Mouse (Mus musculus): ENCODE data around the gene Asap2.

The Asap2 gene

GRCm38 (mm10) chr12:21133972-21134859, 144.0 kb downstream of the Asap2 start:
- DNase-seq, result no peak

GRCm38 (mm10) chr12:21135651-21136461, 145.6 kb downstream of the Asap2 start:
- peak; percentile 57 for DNase-seq

DNA sequence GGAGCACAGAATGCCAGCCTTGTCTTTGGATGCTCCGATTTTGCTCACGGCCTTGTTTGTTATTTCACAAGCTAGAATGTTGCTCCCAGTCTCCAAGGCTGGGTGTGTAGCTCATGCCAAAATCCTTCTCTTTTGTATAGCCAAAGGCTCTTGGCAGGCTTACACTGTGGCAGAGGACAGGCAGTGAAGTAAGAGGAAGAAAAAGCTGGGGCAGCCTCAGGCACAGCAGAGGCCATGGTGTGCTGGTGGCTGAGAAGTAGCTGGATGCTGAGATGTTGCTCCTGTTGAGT, 146.1 kb downstream of the Asap2 start:
- no peak for DNase-seq

DNA sequence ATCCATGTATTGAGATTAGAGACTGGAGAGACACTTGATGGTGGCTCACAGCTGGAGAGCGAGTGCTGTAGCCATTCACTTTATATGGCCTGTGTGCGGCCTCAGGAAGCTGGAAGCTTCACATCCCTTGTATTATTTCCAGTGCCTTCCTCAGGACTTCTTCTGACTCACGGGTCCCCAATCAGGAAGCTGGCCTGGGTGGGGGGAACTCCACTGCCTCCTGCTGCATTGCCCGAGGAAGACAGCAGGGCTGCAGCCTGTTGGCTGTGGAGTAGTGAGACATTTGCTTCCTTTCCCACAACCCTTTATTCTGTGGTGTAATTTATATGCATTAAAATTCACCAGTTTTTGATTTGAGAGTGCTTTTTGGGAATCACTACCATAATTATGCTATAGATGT, 149.3 kb downstream of the Asap2 start:
- DNase-seq, result no peak

DNA sequence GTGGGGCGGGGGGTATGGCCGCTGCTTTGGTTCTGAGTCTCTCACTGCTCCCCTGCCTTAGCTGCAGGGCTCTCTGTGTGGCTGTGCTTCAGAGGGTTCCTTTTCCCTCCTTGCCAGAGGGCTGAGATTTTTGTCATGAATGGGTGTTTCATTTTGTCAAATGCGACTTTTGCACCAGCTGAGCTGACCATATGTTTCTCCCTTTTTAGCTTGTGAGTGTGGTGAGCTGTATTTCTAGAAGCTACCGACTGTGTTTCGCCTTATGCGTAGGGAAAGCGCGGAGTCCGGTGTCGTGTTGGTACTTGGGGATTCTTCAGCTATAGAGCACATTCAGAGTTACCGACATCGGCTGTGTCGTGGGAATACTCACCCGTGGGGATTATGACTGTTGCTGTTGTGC, 149.9 kb downstream of the Asap2 start:
- DNase-seq, result no peak

- DNase-seq, result no peak
Observed at GRCm38 (mm10) chr12:21140741-21141308, 150.6 kb downstream of the Asap2 start.

- DNase-seq, result no peak
Observed at GRCm38 (mm10) chr12:21141691-21142300, 151.5 kb downstream of the Asap2 start.

DNA sequence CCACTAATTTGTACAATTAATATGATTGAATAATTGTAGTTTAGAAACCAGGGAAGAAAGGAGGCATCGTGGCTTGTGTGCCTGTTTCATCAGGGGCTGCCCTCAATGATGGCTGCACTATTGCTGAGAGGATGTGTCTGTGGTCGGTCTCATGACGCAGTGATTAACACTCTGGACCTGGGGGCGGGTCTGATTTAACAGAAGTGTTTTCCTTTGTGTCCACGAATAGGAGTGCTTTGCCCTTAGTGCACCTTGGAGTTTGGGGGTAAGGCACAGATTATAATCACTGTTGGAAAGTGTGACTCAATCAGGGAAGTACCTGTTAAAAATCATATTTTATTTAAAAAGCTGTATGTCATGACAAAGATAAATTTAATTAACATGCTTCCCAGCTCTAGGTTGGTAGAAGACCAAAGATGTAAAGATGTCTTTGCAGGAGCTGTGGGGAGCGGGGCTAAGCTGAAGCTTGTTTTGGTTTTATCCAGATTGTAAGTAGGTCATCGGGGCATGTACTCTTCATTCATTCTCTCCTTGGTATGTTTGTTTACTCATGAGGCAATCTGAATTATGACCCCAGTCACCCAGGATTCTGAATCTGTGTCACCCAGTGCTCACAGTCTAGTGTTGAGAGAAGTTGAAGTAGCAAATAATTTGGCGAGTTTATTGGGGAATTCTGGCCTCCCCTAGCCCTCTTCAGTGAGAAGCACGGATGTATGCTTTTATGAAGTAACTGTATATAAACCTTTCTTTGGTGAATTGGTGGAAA, 152.4 kb downstream of the Asap2 start:
- no peak for DNase-seq

- DNase-seq, result peak; percentile 39
Observed at GRCm38 (mm10) chr12:21144602-21145001, 154.3 kb downstream of the Asap2 start.

DNA sequence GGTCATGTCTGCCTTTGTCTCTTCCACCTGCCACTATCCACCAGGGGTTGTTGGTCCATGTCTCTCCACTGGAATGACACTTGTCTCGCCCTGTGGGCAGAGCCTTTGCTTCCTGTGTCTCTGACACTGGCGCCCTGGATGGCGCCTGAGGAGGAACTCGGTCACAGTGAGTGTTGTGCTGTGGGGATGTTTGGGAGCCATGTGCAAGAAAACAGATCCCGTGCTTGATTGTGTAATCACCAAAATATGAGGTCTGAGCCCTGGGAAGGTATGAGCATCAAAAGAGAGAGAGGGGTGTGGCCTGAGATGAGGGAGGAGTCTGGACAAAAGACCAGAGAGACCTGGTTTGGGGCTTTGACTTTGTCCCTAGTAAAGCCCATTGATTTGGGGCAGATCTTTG, 154.8 kb downstream of the Asap2 start:
- DNase-seq, result no peak

DNA sequence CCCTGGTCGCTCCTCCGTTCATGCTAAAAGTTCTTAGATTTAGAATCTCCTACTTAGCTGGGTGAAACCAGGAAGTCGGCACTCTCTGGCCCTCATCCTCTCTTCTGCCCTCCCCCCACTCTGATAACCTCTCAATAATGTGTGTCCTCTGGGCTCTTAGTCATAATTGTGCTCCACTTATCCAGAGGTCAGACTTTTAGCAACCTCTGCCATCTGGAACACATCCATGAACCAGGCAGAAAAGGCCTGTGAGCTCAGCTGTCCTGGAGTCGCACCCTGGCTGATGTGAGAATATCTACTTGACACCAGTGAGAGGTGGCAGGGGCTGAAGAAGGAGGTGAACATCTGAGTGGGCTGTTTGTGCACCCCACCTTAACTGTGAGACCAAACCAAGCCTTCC, 156.6 kb downstream of the Asap2 start:
- no peak for DNase-seq

GRCm38 (mm10) chr12:21153279-21153707, 163.0 kb downstream of the Asap2 start:
- DNase-seq, result no peak

DNA sequence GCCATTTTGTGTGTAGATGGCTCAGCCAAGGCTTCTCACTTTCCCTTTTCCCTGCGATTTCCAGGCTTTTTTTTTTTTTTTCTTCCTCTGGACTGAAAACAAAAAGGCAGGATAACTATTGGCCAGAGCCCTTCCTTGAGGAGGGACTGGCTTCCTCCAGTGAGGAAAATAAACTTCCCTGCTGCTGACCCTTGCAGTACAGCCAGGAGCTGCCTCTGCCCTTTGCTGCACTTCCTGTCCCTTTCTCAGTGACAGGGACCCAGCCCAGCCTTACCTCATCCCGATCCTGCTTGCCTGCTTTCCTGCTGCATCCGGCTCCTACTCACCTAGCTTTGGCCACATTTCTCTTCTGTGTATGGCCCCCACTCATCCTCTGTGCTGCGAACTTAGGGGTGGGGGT, 164.8 kb downstream of the Asap2 start:
- no peak for DNase-seq

DNA sequence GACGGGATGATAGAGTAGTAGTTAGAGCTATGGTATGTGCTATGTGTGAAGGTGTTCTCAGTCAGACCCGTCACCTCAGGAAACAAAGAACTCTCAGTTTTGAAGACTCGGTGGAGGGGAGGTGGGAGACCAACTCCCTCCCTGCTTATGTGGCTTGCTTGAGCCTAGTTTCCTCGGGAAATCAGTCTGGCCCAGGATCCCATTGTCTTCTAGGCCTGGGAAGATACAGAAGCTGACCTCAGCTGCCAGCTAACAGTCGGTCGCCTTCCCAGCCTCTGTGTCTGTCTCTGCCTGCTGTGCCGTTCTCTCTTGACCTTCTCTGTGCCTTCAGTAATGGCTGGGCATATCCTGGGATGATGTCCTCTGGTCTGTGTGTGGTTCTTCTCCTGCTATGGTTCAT, 169.0 kb downstream of the Asap2 start:
- no peak for DNase-seq

- no peak for DNase-seq
Observed at GRCm38 (mm10) chr12:21160327-21160828, 170.1 kb downstream of the Asap2 start.

GRCm38 (mm10) chr12:21161841-21162240, 171.6 kb downstream of the Asap2 start:
- peak; percentile 55 for DNase-seq

DNA sequence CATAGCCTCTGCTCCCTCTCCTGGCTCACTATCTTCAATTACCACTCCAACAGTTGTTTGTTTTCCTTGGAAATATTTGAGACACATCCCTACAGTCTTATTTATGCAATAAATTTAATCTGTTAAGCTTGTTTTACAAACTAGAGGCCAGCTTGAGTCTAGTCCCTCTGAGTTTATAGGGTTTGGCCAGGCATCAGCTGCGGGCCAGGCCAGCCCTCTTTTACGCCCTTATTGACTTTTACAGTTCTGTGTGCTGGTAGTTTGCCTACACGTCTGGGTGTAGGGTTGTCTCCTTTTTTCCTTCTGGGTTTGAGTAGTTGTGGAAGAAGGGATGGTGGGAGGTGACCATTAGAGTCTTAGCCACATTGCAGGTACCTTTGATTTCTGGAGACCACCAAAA, 173.4 kb downstream of the Asap2 start:
- no peak for DNase-seq

DNA sequence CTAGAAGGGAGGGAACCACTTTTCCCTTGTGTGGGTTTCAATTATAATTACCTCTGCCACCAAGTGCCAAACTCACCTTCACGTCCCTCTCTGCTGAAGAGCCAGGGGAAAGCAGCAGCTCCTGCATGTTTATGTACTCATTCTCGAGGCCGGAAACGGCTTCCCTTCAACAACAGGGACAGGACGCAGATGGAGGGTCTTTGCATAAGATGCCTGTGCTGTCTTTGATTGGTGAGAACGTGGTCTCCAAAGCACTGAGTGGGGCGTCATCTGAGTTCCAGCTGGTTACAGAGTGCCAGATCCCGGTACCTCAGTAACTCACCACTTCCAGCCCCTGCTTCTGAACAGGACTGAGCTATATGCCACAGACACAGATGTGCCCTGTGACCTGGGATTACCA, 174.0 kb downstream of the Asap2 start:
- DNase-seq, result no peak

GRCm38 (mm10) chr12:21165157-21165556, 174.9 kb downstream of the Asap2 start:
- DNase-seq, result no peak

GRCm38 (mm10) chr12:21165891-21166342, 175.7 kb downstream of the Asap2 start:
- no peak for DNase-seq

DNA sequence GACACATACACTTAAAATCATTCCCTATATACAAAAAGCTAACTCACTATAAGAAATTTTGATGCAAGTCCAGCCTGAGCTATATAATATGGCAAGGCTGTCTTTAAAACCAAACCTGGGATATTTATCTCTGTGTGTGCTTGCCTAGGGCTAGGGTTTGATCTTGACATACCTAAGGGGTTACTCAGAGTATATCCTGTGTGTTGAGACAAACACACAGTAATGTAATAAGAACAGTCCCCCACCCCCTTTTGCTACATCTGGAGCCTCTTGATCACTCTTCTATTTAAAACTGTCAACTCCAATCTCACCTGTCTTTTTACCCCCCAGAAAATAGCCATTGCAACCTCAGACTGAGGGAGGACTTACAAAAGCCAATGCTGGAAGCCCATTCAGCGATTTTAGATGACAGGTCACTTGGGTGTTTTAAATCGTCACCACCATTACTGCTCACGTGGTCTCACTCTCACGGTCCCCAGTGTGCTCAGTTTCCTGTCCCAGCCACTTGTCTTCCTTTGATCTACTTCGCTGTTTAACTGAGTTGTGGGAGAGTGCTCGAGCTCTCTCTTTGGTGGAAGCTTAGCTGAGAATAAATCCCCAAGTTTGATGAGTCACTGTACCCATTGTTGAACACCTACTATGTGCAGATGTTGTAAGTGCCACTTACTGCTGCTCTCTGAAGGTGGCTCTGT, 176.8 kb downstream of the Asap2 start:
- DNase-seq, result no peak

- no peak for DNase-seq
Observed at GRCm38 (mm10) chr12:21167741-21168140, 177.5 kb downstream of the Asap2 start.
